Mouse (Mus musculus) adrenal gland, postnatal 14 days (tissue): ENCODE measurements around the gene a. TPM values are rescaled to one million over a fixed set of nuclear protein-coding genes. Genes with fewer than 3 reads are reported as not detected.

Source experiments
- DNase-seq: peaks from one replicate; pipeline ENCODE4 v3.0.0; 2021; ENCODE audit warnings: mixed read lengths
- total RNA-seq: library from RNA; stranded (reverse); gene quantifications from 2 replicates; pipeline ENCODE4 v1.2.3, GENCODE M21; 2021

a gene
- total RNA-seq, 1 experiment from 2014 or later: not detected

DNA sequence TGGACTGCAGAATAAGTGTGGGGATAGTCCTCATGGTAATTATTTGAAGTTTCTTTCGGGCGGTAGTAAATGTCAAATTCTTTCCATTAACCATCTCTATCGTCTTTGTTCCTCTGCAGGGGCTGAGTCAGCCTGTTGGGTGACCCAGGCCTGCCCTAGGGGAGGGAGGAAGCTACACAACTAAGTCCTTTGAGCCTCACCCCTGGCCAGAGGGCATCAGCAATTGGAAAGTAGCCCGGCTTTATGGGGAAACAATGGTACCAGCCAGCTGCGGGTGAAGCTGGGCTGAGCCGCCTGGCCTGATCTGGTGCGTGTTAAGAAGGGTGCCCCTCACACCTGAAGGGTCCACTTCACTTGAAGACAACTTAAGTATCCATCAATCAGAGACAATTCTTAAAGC lies 308.2 kb downstream of the a start:
- DNase-seq: peak; percentile 32

DNA sequence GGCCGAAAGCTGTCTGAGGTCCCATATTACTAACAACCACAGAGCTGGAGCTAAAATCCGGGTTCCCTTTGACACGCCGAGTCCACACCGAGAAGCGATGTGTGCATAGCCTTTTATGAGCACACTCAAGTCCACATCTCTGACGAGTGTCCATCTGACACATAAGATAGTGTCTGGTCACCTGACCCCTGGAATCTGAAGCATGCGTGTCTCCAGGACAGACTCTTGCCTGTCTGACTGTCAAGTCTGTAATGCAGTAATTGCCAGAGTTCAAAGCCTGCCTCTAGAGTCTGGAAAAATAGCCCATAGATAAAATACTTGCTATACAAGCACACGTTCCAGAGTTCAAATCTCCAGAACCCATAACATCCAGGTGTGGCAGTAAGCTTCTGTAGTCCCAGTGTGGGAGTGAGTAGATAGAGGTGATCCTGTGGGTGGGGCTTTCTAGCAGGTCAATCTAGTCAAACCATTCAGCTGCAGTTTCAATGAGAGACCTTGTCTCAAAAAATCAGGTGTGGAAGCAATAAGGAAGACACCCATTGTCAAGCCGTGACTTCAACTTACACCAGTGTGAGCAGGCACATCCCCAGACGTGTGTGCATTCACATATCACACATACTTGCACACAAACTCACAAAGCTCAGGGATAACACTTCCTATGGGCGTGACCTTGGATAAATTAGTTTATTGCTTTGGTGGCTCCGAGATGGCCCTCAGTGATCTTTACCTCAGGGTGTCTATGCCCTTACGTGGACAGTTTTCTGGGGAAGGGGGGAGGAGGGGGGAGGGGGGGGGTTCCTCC lies 309.0 kb downstream of the a start:
- no peak for DNase-seq

Other genes with a start within 250 kb of the a start
- 0.56 TPM in 1 of 2 replicates, not detected in the other for gene 1700003F12Rik, start 244.3 kb upstream of the a start, total RNA-seq
- gene Actl10, start 239.6 kb upstream of the a start, total RNA-seq: not detected in 2 replicates
- gene Necab3, start 232.5 kb upstream of the a start, total RNA-seq: 2.3 and 3.9 TPM in 2 replicates
- 12.1 and 12.2 TPM in 2 replicates for gene E2f1, start 221.5 kb upstream of the a start, total RNA-seq
- 41.9 and 44.4 TPM in 2 replicates for gene Pxmp4, start 187.7 kb upstream of the a start, total RNA-seq
- 2.2 and 3.1 TPM in 2 replicates for gene Zfp341, start 178.1 kb upstream of the a start, total RNA-seq
- gene 4930519P11Rik, start 178.0 kb upstream of the a start, total RNA-seq: not detected in 2 replicates
- 195 and 201 TPM in 2 replicates for gene Chmp4b, start 139.7 kb upstream of the a start, total RNA-seq
- not detected in 2 replicates for gene Gm14214, start 21.4 kb upstream of the a start, total RNA-seq
- gene Raly, start 306 bp upstream of the a start, total RNA-seq: 189 and 194 TPM in 2 replicates
- gene Eif2s2, start 101.5 kb downstream of the a start, total RNA-seq: 138 and 155 TPM in 2 replicates
- 29.0 and 33.1 TPM in 2 replicates for gene Gm14226, start 226.9 kb downstream of the a start, total RNA-seq